Mouse (Mus musculus) central nervous system, embryonic 11.5 days (tissue): ENCODE data around the gene Kirrel. TPM values are rescaled to one million over a fixed set of nuclear protein-coding genes. Genes with fewer than 3 reads are reported as not detected.

Experiments
- polyA plus RNA-seq: library from polyadenylated mRNA; depleted of rRNA; stranded (reverse); fragments of >200 nt; gene quantifications from 2 replicates; pipeline ENCODE4 v1.2.3, GENCODE M21; 2012; rRNA removed

Kirrel gene
- 21.3 and 39.6 TPM in 2 replicates for polyA plus RNA-seq

DNA sequence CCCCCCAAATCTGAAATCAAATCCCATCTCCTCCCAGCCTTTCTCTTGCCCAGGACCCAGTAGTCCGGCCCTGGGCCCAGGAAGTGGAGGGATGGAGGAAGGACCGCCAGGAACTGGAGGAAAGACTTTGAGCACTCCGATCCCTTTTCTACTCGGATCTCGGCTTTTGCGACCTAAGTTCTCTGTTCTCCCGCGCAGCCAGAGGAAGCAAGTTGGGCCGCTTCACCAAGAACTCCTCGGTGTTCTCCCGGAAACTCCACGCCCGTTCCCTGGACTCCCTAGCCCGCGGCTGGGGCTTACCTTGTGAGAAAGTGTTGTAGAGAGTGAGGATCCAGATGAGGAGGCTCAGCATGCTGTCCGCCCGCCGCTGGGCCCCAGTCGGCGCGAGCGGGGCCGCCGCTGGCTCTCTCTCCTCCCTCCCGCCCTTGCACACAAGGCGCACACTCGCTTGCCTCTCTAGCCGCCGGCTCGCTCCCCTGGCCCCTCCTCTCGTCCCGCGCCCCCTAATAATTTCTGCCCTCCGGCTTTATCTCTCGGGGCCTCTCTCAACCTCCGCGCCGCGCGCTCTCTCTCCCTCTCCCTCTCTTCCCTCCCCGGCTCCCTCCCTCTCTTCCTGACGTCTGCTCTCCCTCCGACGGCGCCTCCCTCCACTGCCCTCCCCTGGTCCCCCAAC, at the start of gene Kirrel:
Kirrel (minus strand) TSS at position 652 of the 673 bp plus-strand sequence.

Other genes starting within 250 kb of the Kirrel start
- 25.3 and 40.4 TPM in 2 replicates for gene Cd1d1, start 175.3 kb downstream of the Kirrel start, polyA plus RNA-seq
- 5.6 and 5.8 TPM in 2 replicates for gene Fcrls, start 89.0 kb upstream of the Kirrel start, polyA plus RNA-seq
- gene Cd5l, start 183.1 kb upstream of the Kirrel start, polyA plus RNA-seq, result 0.35 and 0.89 TPM in 2 replicates
- gene Fcrl1, start 201.6 kb upstream of the Kirrel start, polyA plus RNA-seq, result 0.07 and 0.29 TPM in 2 replicates